Mouse (Mus musculus): ENCODE results near the gene Mdp1. TPM values are rescaled to one million over a fixed set of nuclear protein-coding genes. Genes with fewer than 3 reads are reported as not detected.

Gene Mdp1
- polyA plus RNA-seq, 1 experiment = 35.9 TPM

- Histone ChIP-seq H3K27ac (ENCODE audit: insufficient read depth, low read depth, low read length) (peak within 1 kb of the TSS; percentile 61), H3K4me3 (ENCODE audit: insufficient read depth, low read length) (peak within 1 kb of the TSS; percentile 87), H3K4me1 (ENCODE audit: control insufficient read depth, insufficient read depth, low read length) (peaks cover 32% of the 10 kb centered on the region)
- TF ChIP-seq CTCF (IDR thresholded peaks at IDR 0.05; ENCODE audit: low read depth, low read length) (peak; percentile 98), POLR2A (IDR thresholded peaks at IDR 0.05; ENCODE audit: borderline replicate concordance, low read depth, low read length) (no peak)
Observed at GRCm38 (mm10) chr14:55681160-55682117, 21.1 kb upstream of the Mdp1 start, which contains the start of gene Tinf2. TSS of gene Tinf2 (minus strand) at chr14:55681820.

DNA sequence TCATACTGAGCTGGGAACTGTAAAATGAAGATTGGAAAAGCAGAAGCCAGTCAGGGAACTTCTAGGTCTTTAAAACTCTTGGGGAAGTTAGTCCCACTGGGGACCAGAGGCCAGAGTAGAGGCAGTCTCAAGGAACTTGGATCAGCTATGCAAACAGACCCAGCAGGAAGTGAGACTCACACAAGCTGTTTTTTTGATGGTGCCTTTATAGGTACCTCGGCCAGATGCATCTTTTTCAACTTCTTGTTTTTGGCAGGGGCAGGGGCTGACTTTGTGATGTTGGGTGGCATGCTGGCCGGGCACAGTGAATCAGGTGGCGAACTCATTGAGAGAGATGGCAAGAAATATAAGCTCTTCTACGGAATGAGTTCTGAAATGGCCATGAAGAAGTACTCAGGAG lies 17.3 kb upstream of the Mdp1 start:
- H3K4me3 ChIP-seq (ENCODE audit: insufficient read depth, low read length) = no peak overlapping the region
- no peak overlapping the region for H3K27ac ChIP-seq (ENCODE audit: insufficient read depth, low read depth, low read length)
- peaks cover 26% of the 10 kb centered on the region for H3K4me1 ChIP-seq (ENCODE audit: control insufficient read depth, insufficient read depth, low read length)
- no peak for TF ChIP-seq CTCF (IDR thresholded peaks at IDR 0.05; ENCODE audit: low read depth, low read length)
- TF ChIP-seq POLR2A (IDR thresholded peaks at IDR 0.05; ENCODE audit: borderline replicate concordance, low read depth, low read length) = no peak

GRCm38 (mm10) chr14:55672741-55673060 lies 12.4 kb upstream of the Mdp1 start:
- Histone ChIP-seq H3K4me1 (ENCODE audit: control insufficient read depth, insufficient read depth, low read length) (peaks cover 18% of the 10 kb centered on the region), H3K4me3 (ENCODE audit: insufficient read depth, low read length) (peak overlapping the region; percentile 66), H3K27ac (ENCODE audit: insufficient read depth, low read depth, low read length) (peak overlapping the region; percentile 53; the same call in 1 of the 2 replicates)
- no peak for TF ChIP-seq CTCF (IDR thresholded peaks at IDR 0.05; ENCODE audit: low read depth, low read length)
- TF ChIP-seq POLR2A (IDR thresholded peaks at IDR 0.05; ENCODE audit: borderline replicate concordance, low read depth, low read length) = no peak

DNA sequence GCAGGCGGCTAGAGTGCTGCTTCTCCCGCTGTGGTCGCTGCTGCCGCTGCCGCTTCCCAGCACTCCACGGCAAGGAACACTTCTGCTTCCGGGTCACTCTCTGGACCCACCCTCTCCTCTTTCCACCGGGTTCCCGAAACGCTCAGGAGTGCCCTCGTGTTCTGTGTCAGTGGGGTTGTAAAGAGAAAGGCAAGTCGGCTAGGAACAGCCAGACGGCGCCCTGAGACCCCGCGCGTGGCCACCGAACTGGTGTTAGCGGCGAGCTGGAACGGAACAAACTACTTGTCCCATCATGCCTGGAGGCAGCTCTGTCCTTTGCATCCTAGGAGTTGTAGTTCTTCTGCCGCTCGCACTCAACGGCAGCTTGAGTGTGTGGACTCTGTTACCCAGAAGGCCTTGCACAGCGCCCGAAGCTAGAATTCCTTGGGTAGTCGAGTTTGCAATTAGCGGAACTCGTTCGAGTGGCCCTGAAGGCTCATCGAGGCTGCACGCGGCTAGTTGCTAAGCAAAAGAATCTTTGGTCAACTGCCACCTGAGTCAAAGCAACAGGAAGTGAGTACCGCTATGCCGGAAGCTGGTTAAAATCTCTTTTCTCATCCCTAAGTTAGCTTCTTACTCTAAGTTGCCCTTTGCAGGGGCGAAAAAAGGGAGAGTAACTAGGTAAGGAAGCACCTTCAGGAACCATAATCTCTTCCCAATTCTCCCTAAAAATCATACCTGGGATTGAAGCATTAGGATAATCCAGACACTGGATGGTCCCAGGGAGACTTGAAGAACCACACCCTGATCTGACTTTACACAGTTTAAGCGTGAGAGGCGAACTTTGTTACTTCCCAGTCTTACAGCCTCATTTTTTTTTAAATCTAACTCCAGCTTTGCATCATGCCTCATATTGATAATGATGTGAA lies 11.8 kb upstream of the Mdp1 start, which contains the start of the genes Gmpr2 and Nedd8:
Gene Gmpr2 (plus strand): TSS at position 109 of the 908 bp plus-strand sequence.
Gene Nedd8 (minus strand): TSS at position 292 of the 908 bp plus-strand sequence.
- TF ChIP-seq CTCF (IDR thresholded peaks at IDR 0.05; ENCODE audit: low read depth, low read length) (no peak), POLR2A (IDR thresholded peaks at IDR 0.05; ENCODE audit: borderline replicate concordance, low read depth, low read length) (no peak)
- Histone ChIP-seq H3K4me3 (ENCODE audit: insufficient read depth, low read length) (peak within 1 kb of the TSS; percentile 91), H3K27ac (ENCODE audit: insufficient read depth, low read depth, low read length) (peak within 1 kb of the TSS; percentile 92), H3K4me1 (ENCODE audit: control insufficient read depth, insufficient read depth, low read length) (peaks cover 15% of the 10 kb centered on the region)

DNA sequence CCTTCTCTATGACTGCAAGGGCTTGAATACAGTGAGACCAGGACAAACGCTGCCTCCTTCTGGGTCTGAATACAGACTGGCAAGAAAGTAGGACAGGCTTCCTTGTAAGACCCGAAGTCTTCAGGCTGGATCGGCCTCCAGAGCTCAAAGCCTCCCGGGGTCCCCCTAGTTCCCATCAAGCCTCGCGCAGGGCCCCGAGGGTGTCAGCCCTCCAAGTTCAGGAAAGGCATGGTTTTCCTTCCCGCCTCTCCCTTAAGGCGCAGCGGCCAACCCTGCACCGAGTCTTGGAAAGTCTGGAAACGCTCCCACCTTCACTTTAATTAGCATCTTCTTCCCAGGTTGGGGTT lies 11.2 kb upstream of the Mdp1 start:
- H3K4me3 ChIP-seq (ENCODE audit: insufficient read depth, low read length) = peak overlapping the region; percentile 91
- no peak for TF ChIP-seq POLR2A (IDR thresholded peaks at IDR 0.05; ENCODE audit: borderline replicate concordance, low read depth, low read length)
- TF ChIP-seq CTCF (IDR thresholded peaks at IDR 0.05; ENCODE audit: low read depth, low read length) = no peak
- peak overlapping the region; percentile 92 for H3K27ac ChIP-seq (ENCODE audit: insufficient read depth, low read depth, low read length)
- H3K4me1 ChIP-seq (ENCODE audit: control insufficient read depth, insufficient read depth, low read length) = peaks cover 9% of the 10 kb centered on the region

- Histone ChIP-seq H3K4me1 (ENCODE audit: control insufficient read depth, insufficient read depth, low read length) (peaks cover 13% of the 10 kb centered on the region), H3K4me3 (ENCODE audit: insufficient read depth, low read length) (peak overlapping the region; percentile 81), H3K27ac (ENCODE audit: insufficient read depth, low read depth, low read length) (peak overlapping the region; percentile 51; the same call in 1 of the 2 replicates)
- no peak for TF ChIP-seq CTCF (IDR thresholded peaks at IDR 0.05; ENCODE audit: low read depth, low read length)
- no peak for TF ChIP-seq POLR2A (IDR thresholded peaks at IDR 0.05; ENCODE audit: borderline replicate concordance, low read depth, low read length)
Observed at GRCm38 (mm10) chr14:55660636-55661035, 328 bp upstream of the Mdp1 start.

DNA sequence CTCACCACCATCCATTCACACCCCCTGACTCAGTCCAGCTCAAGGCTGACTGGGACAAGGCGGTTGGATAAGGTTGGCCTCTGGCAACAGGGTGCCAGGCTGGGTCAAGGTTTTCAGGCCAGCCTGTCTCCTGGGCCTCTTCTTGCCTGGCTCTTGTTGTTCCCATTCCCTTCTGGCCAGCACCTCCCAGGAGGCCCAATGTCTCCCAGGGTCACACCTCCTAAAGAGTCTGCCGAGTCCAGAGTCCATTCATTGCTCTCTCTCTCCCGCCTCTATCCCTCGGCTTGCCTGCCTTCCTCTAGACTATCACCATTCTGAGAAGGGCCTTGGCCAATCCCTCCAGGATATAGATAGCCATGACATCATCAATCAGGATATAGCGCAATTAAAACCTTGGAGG lies 2.3 kb downstream of the Mdp1 start:
- Histone ChIP-seq H3K27ac (ENCODE audit: insufficient read depth, low read depth, low read length) (no peak overlapping the region), H3K4me3 (ENCODE audit: insufficient read depth, low read length) (no peak overlapping the region), H3K4me1 (ENCODE audit: control insufficient read depth, insufficient read depth, low read length) (peaks cover 13% of the 10 kb centered on the region)
- TF ChIP-seq CTCF (IDR thresholded peaks at IDR 0.05; ENCODE audit: low read depth, low read length) (no peak), POLR2A (IDR thresholded peaks at IDR 0.05; ENCODE audit: borderline replicate concordance, low read depth, low read length) (no peak)

DNA sequence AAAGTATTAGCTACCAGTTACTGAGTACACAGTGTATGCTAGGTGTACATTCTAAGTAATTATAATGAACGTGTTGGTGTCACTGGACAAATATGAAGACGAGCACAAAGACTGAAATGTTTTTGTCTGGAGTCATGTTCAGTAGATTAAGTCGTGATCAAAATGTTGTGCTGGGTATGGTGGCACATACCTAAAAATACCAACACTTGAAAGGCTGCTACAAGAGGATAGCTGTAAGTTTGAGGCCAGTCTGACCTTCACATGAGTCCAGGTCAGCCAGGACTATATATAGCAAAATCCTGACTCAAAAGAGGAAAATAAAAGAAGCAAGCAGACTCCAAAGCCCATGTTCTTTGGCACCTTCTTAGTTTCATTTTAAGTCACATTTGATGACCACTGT lies 3.4 kb downstream of the Mdp1 start:
- TF ChIP-seq POLR2A (IDR thresholded peaks at IDR 0.05; ENCODE audit: borderline replicate concordance, low read depth, low read length) (no peak), CTCF (IDR thresholded peaks at IDR 0.05; ENCODE audit: low read depth, low read length) (no peak)
- Histone ChIP-seq H3K27ac (ENCODE audit: insufficient read depth, low read depth, low read length) (no peak overlapping the region), H3K4me3 (ENCODE audit: insufficient read depth, low read length) (no peak overlapping the region), H3K4me1 (ENCODE audit: control insufficient read depth, insufficient read depth, low read length) (peaks cover 13% of the 10 kb centered on the region)

GRCm38 (mm10) chr14:55651528-55651927 lies 8.8 kb downstream of the Mdp1 start:
- peaks cover 16% of the 10 kb centered on the region for H3K4me1 ChIP-seq (ENCODE audit: control insufficient read depth, insufficient read depth, low read length)
- TF ChIP-seq POLR2A (IDR thresholded peaks at IDR 0.05; ENCODE audit: borderline replicate concordance, low read depth, low read length) (no peak), CTCF (IDR thresholded peaks at IDR 0.05; ENCODE audit: low read depth, low read length) (no peak)
- no peak overlapping the region for H3K4me3 ChIP-seq (ENCODE audit: insufficient read depth, low read length)
- no peak overlapping the region for H3K27ac ChIP-seq (ENCODE audit: insufficient read depth, low read depth, low read length)
